Mouse (Mus musculus) olfactory bulb, adult 2 months (tissue): Measurements from ENCODE around the gene Rab5a. TPM values are rescaled to one million over a fixed set of nuclear protein-coding genes. Genes with fewer than 3 reads are reported as not detected.

Experiments
- H3K27ac ChIP-seq: fragments of 200-500 bp; 2 replicates; pipeline ENCODE4 v1.5.1; 2012; ENCODE audit warnings: low read depth, low read length; ENCODE audit not compliant: insufficient read depth
- H3K4me1 ChIP-seq: fragments of 200-500 bp; 2 replicates; pipeline ENCODE4 v1.6.1; 2012; ENCODE audit warnings: low read length; ENCODE audit not compliant: control insufficient read depth, insufficient read depth
- H3K4me3 ChIP-seq: fragments of 200-500 bp; 2 replicates; pipeline ENCODE4 v1.5.1; 2012; ENCODE audit warnings: mild to moderate bottlenecking, low read depth, low read length, moderate library complexity; ENCODE audit not compliant: insufficient read depth
- CTCF ChIP-seq: fragments of 200-500 bp; IDR thresholded peaks from 2 replicates; pipeline ENCODE4 v1.5.1; 2012; ENCODE audit warnings: low read depth, mild to moderate bottlenecking, low read length, moderate library complexity; ENCODE audit not compliant: insufficient read depth
- POLR2A ChIP-seq: fragments of 200-500 bp; IDR thresholded peaks from 2 replicates; pipeline ENCODE4 v1.6.1; 2012; ENCODE audit warnings: mild to moderate bottlenecking, low read depth, low read length, moderate library complexity; ENCODE audit not compliant: insufficient read depth
- WGBS: fragments of 180-500 bp; shearing (Covaris S2); methylation state at CpG from one replicate; pipeline ENCODE4 v1.1.7; 2018; 5-methylcytosine and 5-hydroxymethylcytosine counted together
- polyA plus RNA-seq: library from polyadenylated mRNA; stranded (reverse); fragments of >200 nt; gene quantifications from 2 replicates; pipeline ENCODE4 v1.2.4, GENCODE M21; 2012; ENCODE audit warnings: low replicate concordance; ENCODE audit not compliant: missing spikeins, insufficient read depth, insufficient read length

Gene Rab5a
- polyA plus RNA-seq, 1 experiment: not detected

DNA sequence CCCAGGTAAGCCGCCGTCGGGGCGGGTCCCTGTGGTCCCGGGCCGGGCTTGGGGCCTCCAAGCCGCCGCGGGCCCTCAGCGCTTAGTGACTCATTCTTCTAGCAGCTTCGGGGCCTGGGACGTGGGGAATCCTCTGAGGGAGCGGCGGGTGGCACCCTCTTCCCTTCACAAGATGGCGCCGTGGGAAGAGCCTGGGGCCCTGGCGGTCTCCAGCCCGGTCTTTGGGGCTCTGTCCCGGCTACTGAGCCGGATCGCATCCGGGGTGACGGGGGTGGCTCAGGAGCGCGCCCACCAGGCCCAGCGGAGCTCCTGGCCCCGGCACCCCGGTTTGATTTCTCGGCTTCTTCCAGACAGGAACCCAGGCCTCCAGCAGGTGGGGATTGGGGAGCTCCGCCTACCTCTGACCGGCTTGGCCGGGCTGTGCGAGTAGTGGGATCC, 589 bp downstream of the Rab5a start:
- under 1% methylated on average over 33 of the region's 33 CpGs for WGBS
- H3K4me1 ChIP-seq: peaks cover 2% of the 10 kb centered on the region
- peak overlapping the region; percentile 73 for H3K4me3 ChIP-seq
- TF ChIP-seq CTCF (no peak), POLR2A (no peak)
- peak overlapping the region; percentile 40; the same call in 1 of the 2 replicates for H3K27ac ChIP-seq

DNA sequence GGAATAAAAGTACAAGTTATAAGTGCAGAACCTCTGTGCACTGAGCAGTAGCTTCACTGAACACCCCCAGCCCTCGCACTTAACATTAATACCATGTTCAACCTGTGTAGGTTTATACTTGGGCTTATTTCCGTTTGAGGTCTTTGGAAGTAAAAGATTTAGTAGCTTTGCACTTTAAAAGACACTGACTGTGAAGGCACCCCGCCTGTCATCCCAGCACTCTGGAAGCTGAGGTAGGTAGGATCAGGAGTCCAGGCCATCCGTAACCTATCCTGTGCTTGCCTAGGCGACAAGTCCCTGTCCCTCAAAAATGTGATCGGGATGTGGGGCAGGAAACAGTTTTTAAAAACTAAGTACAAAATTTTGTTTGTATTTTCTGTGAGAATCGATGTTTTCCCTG, 1.4 kb downstream of the Rab5a start:
- Histone ChIP-seq H3K4me3 (0 out of 2 replicates have a peak overlapping the region, but pooled peaks have one; percentile 19), H3K4me1 (peaks cover 2% of the 10 kb centered on the region), H3K27ac (no peak overlapping the region)
- TF ChIP-seq POLR2A: no peak
- 40% methylated on average over 7 of the region's 7 CpGs for WGBS

DNA sequence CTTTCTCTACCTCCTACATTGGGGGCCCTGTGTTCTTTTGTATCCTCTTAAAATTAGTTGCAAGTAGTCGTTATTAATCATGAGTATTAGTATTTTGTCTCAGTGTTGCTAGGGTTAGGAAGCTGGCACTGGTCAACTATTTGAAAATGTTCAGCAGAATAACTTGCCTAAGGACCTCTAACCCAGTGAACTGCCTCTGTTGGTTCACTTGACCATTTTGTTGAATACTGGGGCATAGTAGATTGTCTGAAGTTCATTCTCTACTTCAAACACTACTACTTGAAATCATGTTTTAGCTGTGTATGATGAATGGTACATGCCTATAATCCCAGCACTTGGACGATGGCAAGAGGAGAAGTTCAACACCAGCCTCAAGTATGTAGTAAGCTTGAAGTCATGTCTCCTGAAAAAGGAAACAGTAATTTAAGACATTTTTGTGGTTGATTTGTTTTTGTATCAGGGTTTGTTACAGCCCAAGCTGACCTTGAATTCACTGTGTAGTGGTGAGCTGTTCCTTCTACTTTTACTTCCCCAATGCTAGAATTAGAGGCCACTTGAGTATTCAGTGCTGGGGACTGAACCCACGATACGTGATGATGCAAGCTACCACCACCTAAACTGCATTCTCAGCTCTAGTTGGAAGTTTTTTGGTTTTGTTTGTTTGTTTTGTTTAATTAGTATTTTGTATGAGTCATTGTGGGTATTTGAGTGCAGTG, 9.4 kb downstream of the Rab5a start:
- 68% methylated on average over 4 of the region's 4 CpGs for WGBS
- no peak for TF ChIP-seq CTCF
- Histone ChIP-seq H3K4me1 (no peaks in the 10 kb centered on the region), H3K4me3 (no peak overlapping the region), H3K27ac (no peak overlapping the region)

DNA sequence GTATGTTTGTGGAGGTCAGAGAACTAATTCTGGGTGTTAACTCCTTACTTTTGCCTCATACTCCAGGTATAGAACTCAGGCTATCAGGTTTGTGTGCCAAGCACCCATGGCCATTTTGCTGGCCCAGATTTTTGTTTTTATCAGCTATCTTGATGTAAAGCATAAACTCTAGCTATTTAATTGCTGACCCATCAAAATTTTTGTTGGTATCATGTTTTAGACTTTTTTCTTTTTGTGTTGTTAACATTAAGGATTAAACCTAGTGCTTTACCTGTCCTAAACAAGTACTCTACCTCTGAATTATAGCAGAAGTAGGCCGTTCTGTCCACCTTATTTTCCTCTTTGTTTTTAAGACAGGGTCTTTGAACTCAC, 10.0 kb downstream of the Rab5a start:
- Histone ChIP-seq H3K4me1 (no peaks in the 10 kb centered on the region), H3K27ac (no peak overlapping the region), H3K4me3 (no peak overlapping the region)
- TF ChIP-seq CTCF (no peak), POLR2A (no peak)
- WGBS: 98% methylated on average over 1 of the region's 1 CpGs

DNA sequence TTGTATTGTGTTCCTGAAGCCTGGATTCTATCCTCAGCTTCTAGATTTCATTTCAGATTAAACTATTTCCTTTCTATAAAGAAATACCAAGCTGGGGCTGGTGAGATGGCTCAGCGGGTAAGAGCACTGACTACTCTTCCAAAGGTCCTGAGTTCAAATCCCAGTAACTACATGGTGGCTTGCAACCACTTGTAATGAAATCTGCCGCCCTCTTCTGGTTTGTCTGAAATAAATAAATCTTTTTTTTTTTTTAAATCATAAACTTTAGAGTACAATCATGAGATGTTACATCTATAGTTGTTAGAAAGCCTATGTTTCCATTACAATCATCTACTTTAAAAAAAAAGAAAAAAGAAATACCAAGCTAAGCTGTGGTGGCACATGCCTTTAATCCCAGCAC, 23.9 kb downstream of the Rab5a start:
- TF ChIP-seq POLR2A (no peak), CTCF (no peak)
- Histone ChIP-seq H3K4me1 (0 out of 2 replicates have a peak, but pooled peaks cover 3% of the 10 kb centered on the region), H3K4me3 (no peak overlapping the region), H3K27ac (no peak overlapping the region)
- 96% methylated on average over 2 of the region's 2 CpGs for WGBS

DNA sequence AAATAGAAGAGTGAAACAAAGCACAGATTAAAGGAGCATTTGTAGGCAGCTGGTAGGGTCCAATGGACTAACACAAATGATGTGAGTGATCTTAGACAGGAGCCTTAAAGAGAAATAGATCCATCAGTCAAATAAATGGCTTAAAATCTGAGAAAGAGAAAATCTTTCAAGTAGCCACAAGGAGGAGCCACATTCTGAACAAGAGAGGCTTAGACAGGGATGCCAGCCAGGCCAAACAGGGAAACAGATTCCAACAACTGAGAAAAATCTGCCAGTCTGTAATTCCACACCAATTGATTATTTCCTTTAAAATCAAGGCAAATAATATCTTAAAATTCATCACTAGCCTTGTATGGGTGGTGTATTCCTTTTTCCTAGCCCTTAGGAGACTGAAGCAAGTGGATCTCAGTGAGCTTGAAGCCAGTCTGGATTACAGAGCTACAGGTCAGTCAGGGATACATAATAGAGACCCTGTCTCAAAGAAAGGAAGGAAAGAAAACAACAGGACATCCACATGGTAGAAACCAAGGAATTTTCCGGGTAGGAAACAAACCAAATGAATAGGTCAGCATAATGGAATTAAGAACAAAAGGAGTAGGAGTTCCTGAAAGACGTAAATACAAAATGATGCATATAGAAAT, 33.4 kb downstream of the Rab5a start:
- H3K27ac ChIP-seq: no peak overlapping the region
- 56% methylated on average over 2 of the region's 2 CpGs for WGBS
- no peak for TF ChIP-seq POLR2A
- no peak for TF ChIP-seq CTCF
- no peaks in the 10 kb centered on the region for H3K4me1 ChIP-seq
- H3K4me3 ChIP-seq: no peak overlapping the region

DNA sequence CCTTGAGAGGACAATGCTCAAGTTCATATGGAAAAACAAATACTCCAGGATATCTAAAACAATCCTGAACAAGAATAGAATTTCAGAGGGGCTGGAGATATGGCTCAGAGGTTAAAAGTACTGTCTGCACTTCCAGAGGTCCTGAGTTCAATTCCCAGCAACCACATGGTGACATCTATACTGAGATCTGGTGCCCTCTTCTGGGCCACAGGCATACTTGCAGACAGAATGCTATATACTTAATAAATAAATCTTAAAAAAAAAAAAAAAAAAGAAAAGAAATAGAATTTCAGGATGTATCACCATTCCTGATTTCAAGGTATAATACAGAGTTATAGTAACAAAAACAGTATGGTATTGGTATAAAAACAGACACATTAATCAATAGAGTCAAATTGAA, 40.3 kb downstream of the Rab5a start:
- no peaks in the 10 kb centered on the region for H3K4me1 ChIP-seq
- TF ChIP-seq CTCF: no peak
- TF ChIP-seq POLR2A: no peak
- no peak overlapping the region for H3K27ac ChIP-seq
- no peak overlapping the region for H3K4me3 ChIP-seq

DNA sequence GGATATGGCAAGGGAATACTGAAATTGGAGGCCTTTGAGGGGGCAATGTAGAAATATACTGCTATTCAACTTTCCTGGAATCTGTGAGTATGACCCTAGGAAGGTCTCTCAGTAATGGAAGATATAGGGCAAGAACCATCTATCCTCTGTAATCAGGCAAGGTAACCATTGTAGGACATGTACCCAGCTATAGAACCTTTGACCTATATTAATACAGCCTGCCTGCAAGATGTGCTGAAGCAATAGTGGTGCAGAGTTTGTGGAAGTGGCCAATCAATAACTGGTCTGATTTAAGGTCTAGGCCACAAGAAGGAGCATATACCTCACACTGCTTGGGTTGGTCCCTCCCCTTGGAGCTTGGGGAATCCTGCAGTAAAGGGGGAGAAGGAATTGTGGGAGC, 41.5 kb downstream of the Rab5a start:
- Histone ChIP-seq H3K4me3 (no peak overlapping the region), H3K4me1 (no peaks in the 10 kb centered on the region), H3K27ac (no peak overlapping the region)
- no peak for TF ChIP-seq CTCF
- TF ChIP-seq POLR2A: no peak

DNA sequence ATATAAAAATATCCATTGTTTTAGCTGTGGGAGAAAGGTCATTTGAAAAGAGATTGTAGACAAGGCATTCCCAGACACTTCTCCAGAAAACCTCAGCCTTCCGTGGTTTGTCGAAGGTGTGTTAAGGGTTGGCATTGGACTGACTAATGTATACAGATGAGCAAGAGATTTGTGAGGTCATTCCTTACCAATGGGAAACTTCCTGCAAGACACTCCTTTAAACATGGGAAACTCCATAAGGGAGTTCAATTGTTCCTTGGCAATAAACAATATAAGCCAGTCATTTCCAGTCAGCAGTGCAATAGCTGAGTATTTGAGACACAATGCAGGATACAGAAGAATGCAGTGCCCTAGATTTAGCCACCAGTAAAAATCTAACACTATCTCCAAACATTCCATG, 49.0 kb downstream of the Rab5a start:
- no peaks in the 10 kb centered on the region for H3K4me1 ChIP-seq
- WGBS: 91% methylated on average over 2 of the region's 2 CpGs
- H3K4me3 ChIP-seq: no peak overlapping the region
- H3K27ac ChIP-seq: no peak overlapping the region
- no peak for TF ChIP-seq POLR2A
- no peak for TF ChIP-seq CTCF
